Mouse (Mus musculus) limb, embryonic 15.5 days (tissue): ENCODE results near the gene Sf3b1. TPM values are rescaled to one million over a fixed set of nuclear protein-coding genes. Genes with fewer than 3 reads are reported as not detected.
"Not testable (repeated sequence)": the region's sequence is repeated elsewhere in the genome, so short reads cannot be mapped to it uniquely, and the experiment has no call there.

Experiments used
- ATAC-seq: fragments of 200-750 bp; cut with Nextera tagmentation; 2 replicates; pipeline ENCODE4 v1.8.0; 2017; ENCODE audit warnings: low read depth, moderate TSS enrichment; ENCODE audit not compliant: insufficient number of reproducible peaks, low FRiP score, low TSS enrichment
- H3K27ac ChIP-seq: fragments of 300-500 bp; sonication (generic); 2 replicates; pipeline ENCODE4 v1.5.1; 2015; ENCODE audit warnings: moderate library complexity, mild to moderate bottlenecking, inconsistent platforms
- H3K27me3 ChIP-seq: fragments of 300-500 bp; sonication (generic); 2 replicates; pipeline ENCODE4 v1.6.1; 2015; ENCODE audit warnings: inconsistent platforms
- H3K36me3 ChIP-seq: fragments of 300-500 bp; sonication (generic); 2 replicates; pipeline ENCODE4 v1.6.1; 2015; ENCODE audit warnings: inconsistent platforms
- H3K4me1 ChIP-seq: fragments of 300-500 bp; sonication (generic); 2 replicates; pipeline ENCODE4 v1.6.1; 2015; ENCODE audit warnings: inconsistent platforms
- H3K4me2 ChIP-seq: fragments of 300-500 bp; sonication (generic); 2 replicates; pipeline ENCODE4 v1.6.1; 2015; ENCODE audit warnings: mild to moderate bottlenecking, inconsistent platforms
- H3K4me3 ChIP-seq: fragments of 300-500 bp; sonication (generic); 2 replicates; pipeline ENCODE4 v1.5.1; 2015; ENCODE audit warnings: mild to moderate bottlenecking, inconsistent platforms
- H3K9ac ChIP-seq: fragments of 300-500 bp; sonication (generic); 2 replicates; pipeline ENCODE4 v1.6.1; 2015; ENCODE audit warnings: inconsistent platforms
- H3K9me3 ChIP-seq: fragments of 300-500 bp; sonication (generic); 2 replicates; pipeline ENCODE4 v1.6.1; 2016; ENCODE audit warnings: inconsistent platforms
- WGBS: fragments of 180-500 bp; shearing (Covaris S2); methylation state at CpG from one replicate; pipeline ENCODE4 v1.1.7; 2015; 5-methylcytosine and 5-hydroxymethylcytosine counted together
- polyA plus RNA-seq: library from polyadenylated mRNA; unstranded; fragments of >200 nt; fragmentation: Nextera tagmentation; extraction: Ambion mirVana; gene quantifications from 2 replicates; pipeline ENCODE4 v1.2.1, GENCODE M21; 2015

The Sf3b1 gene
- 297 and 300 TPM in 2 replicates for polyA plus RNA-seq

GRCm38 (mm10) chr1:55027253-55027801 is at the start of gene Sf3b1:
TSS of gene Sf3b1 (minus strand) at chr1:55027481.
- Histone ChIP-seq H3K27ac (peak within 1 kb of the TSS; percentile 96), H3K4me3 (peak within 1 kb of the TSS; percentile 88), H3K9ac (peak within 1 kb of the TSS; percentile 96), H3K9me3 (no peaks in the 10 kb centered on the region), H3K4me2 (peak within 1 kb of the TSS; percentile 51), H3K27me3 (no peaks in the 10 kb centered on the region), H3K36me3 (no peaks in the 10 kb centered on the region), H3K4me1 (peaks cover 5% of the 10 kb centered on the region; the same call in 1 of the 2 replicates)
- ATAC-seq, result peak; percentile 99
- 2% methylated on average over 46 of the region's 46 CpGs for WGBS

- no peak for ATAC-seq
- Histone ChIP-seq H3K9me3 (no peaks in the 10 kb centered on the region), H3K36me3 (peaks cover 52% of the 10 kb centered on the region)
These were observed 49.1 kb upstream of the Sf3b1 start for GRCm38 (mm10) chr1:55076395-55076743.

DNA sequence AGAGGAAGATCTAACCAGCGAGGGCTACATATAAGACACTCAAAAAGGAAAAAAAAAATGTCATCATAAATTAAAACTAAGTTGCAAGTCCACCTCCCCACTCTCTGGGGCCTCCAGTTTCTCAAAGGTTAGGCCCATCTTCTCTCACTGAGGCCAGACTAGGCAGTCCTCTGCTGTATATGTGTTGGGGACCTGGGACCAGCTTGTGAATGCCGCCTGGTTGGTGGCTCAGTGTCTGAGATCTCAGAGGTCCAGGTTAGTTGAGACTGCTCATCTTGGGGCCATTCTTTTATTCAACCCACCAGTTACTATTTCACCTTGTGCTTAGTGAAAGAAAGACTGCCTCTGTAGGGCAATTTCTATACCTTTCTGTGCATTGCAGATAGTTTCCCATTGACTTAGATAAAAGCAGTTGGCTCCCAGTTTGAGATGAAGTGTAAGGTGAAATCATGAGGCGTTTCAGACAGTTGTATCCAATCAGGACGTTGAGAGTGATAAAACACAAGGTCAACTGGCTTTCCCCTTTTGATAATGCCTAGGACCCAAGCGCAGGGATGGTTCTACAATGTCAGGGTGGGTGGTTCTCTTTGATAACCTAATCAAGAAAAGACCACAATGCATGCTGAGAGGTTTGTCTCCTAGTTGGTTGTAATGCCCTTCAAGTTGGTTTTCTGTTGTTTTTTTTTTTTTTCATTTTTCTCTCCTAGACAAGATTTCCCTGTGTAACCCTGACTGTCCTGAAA is 48.5 kb upstream of the Sf3b1 start:
- WGBS, result 68% methylated on average over 5 of the region's 5 CpGs
- Histone ChIP-seq H3K4me2 (no peak overlapping the region), H3K27ac (no peak overlapping the region), H3K36me3 (peaks cover 50% of the 10 kb centered on the region), H3K27me3 (no peaks in the 10 kb centered on the region), H3K9me3 (no peaks in the 10 kb centered on the region), H3K4me3 (no peak overlapping the region), H3K4me1 (no peaks in the 10 kb centered on the region), H3K9ac (no peak overlapping the region)
- no peak for ATAC-seq

More at GRCm38 (mm10) chr1:55076395-55076743, 49.1 kb upstream of the Sf3b1 start:
- H3K27ac ChIP-seq, result no peak overlapping the region
- no peak overlapping the region for H3K4me3 ChIP-seq
- no peaks in the 10 kb centered on the region for H3K27me3 ChIP-seq
- H3K4me1 ChIP-seq, result no peaks in the 10 kb centered on the region
- no peak overlapping the region for H3K9ac ChIP-seq
- H3K4me2 ChIP-seq, result no peak overlapping the region

GRCm38 (mm10) chr1:55074757-55075156 is 47.5 kb upstream of the Sf3b1 start:
- H3K4me2 ChIP-seq, result no peak overlapping the region
- H3K4me3 ChIP-seq, result no peak overlapping the region
- no peak overlapping the region for H3K9ac ChIP-seq
- H3K9me3 ChIP-seq, result no peaks in the 10 kb centered on the region
- H3K27ac ChIP-seq, result no peak overlapping the region
- no peaks in the 10 kb centered on the region for H3K27me3 ChIP-seq
- no peaks in the 10 kb centered on the region for H3K4me1 ChIP-seq
- peaks cover 45% of the 10 kb centered on the region for H3K36me3 ChIP-seq
- WGBS, result 49% methylated on average over 2 of the region's 2 CpGs
- no peak for ATAC-seq

- not testable (repeated sequence) for H3K27me3 ChIP-seq, H3K4me2 ChIP-seq, ATAC-seq, H3K4me3 ChIP-seq, H3K9ac ChIP-seq, H3K9me3 ChIP-seq, H3K27ac ChIP-seq, H3K4me1 ChIP-seq
- peaks cover 44% of the 10 kb centered on the region for H3K36me3 ChIP-seq
These were observed 45.0 kb upstream of the Sf3b1 start for GRCm38 (mm10) chr1:55072328-55072727.

GRCm38 (mm10) chr1:55061772-55062171 is 34.5 kb upstream of the Sf3b1 start:
- Histone ChIP-seq H3K9me3 (no peaks in the 10 kb centered on the region), H3K4me3 (no peak overlapping the region), H3K4me2 (no peak overlapping the region), H3K27ac (no peak overlapping the region), H3K9ac (no peak overlapping the region), H3K36me3 (peaks cover 31% of the 10 kb centered on the region), H3K27me3 (no peaks in the 10 kb centered on the region), H3K4me1 (no peaks in the 10 kb centered on the region)
- no peak for ATAC-seq
- 89% methylated on average over 4 of the region's 4 CpGs for WGBS

DNA sequence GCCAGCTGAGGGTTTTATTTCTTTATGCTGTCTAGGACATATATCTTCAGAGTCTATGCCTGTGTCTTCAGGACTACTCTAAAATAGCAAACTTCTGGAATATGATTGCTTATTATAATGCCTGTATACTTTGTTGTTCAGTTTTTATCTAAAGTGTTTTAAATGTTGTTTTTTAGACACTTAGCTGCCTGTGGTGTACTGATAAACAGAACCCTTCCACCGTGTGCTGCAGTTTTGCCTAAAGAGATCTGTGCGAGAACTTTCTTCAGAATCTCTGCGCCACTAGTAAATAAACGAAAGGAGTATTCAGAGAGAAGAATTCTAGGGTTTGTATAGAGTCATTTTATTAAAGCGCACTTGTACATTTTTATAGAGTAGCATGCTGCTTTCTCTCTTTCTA is 33.8 kb upstream of the Sf3b1 start:
- H3K4me3 ChIP-seq, result no peak overlapping the region

GRCm38 (mm10) chr1:55058383-55058782 is 31.1 kb upstream of the Sf3b1 start:
- ATAC-seq, H3K27ac ChIP-seq, H3K4me2 ChIP-seq, H3K9ac ChIP-seq, H3K27me3 ChIP-seq, H3K4me3 ChIP-seq, H3K9me3 ChIP-seq, H3K36me3 ChIP-seq, H3K4me1 ChIP-seq: not testable (repeated sequence)
- WGBS, result 75% methylated on average over 2 of the region's 3 CpGs

More for the DNA sequence above, 33.8 kb upstream of the Sf3b1 start:
- H3K27ac ChIP-seq, result no peak overlapping the region
- no peaks in the 10 kb centered on the region for H3K9me3 ChIP-seq
- no peaks in the 10 kb centered on the region for H3K4me1 ChIP-seq
- 83% methylated on average over 5 of the region's 5 CpGs for WGBS
- H3K4me2 ChIP-seq, result no peak overlapping the region
- peaks cover 26% of the 10 kb centered on the region for H3K36me3 ChIP-seq
- no peak overlapping the region for H3K9ac ChIP-seq
- H3K27me3 ChIP-seq, result no peaks in the 10 kb centered on the region
- no peak for ATAC-seq

- WGBS, result 82% methylated on average over 5 of the region's 5 CpGs
- Histone ChIP-seq H3K27me3 (no peaks in the 10 kb centered on the region), H3K4me1 (peaks cover 11% of the 10 kb centered on the region), H3K27ac (no peak overlapping the region), H3K9me3 (no peaks in the 10 kb centered on the region), H3K9ac (no peak overlapping the region), H3K4me3 (no peak overlapping the region), H3K36me3 (peaks cover 3% of the 10 kb centered on the region; the same call in 1 of the 2 replicates), H3K4me2 (no peak overlapping the region)
- no peak for ATAC-seq
These were observed 28.2 kb upstream of the Sf3b1 start for GRCm38 (mm10) chr1:55055322-55056115.

DNA sequence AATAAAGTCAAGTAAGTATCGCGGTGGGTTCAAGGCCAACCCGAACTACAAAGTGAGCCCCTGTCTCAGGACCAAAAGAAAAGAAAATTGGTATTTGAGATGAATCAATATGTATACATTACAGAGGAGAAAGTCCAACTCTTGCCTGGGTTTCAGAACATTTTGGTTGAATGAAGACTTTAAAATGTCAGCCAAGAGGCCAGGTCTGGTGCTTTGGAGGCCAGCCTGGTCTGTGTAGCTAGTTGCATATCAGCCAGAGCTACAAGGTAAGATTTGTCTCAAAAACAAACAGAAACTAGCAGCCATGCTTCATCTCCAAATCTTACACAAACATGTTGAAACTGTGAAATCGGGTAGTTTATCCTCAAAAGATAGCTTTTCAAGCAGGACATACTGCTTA is 26.3 kb upstream of the Sf3b1 start:
- H3K27me3 ChIP-seq, result no peaks in the 10 kb centered on the region
- peaks cover 11% of the 10 kb centered on the region for H3K4me1 ChIP-seq
- H3K36me3 ChIP-seq, result peaks cover 3% of the 10 kb centered on the region; the same call in 1 of the 2 replicates
- H3K4me2 ChIP-seq, result peak overlapping the region; percentile 65
- WGBS, result 69% methylated on average over 4 of the region's 4 CpGs
- no peak overlapping the region for H3K27ac ChIP-seq
- no peak overlapping the region for H3K9ac ChIP-seq
- peak overlapping the region; percentile 79 for H3K4me3 ChIP-seq
- no peaks in the 10 kb centered on the region for H3K9me3 ChIP-seq
- no peak for ATAC-seq

GRCm38 (mm10) chr1:55053005-55053404 is 25.7 kb upstream of the Sf3b1 start:
- Histone ChIP-seq H3K9ac (peak overlapping the region; percentile 60), H3K36me3 (peaks cover 3% of the 10 kb centered on the region; the same call in 1 of the 2 replicates), H3K4me2 (peak overlapping the region; percentile 65), H3K4me3 (peak overlapping the region; percentile 79), H3K4me1 (peaks cover 11% of the 10 kb centered on the region), H3K27ac (peak overlapping the region; percentile 80), H3K27me3 (no peaks in the 10 kb centered on the region), H3K9me3 (no peaks in the 10 kb centered on the region)
- 0% methylated on average over 42 of the region's 42 CpGs for WGBS
- ATAC-seq, result peak; percentile 68
